Mouse (Mus musculus): ENCODE results near the gene Slc35c1. TPM values are rescaled to one million over a fixed set of nuclear protein-coding genes. Genes with fewer than 3 reads are reported as not detected.

Gene Slc35c1
- polyA plus RNA-seq, 1 experiment from 2014 or later = 7.2 TPM

Other genes with a start within 250 kb of the Slc35c1 start
- gene Pex16, start 85.9 kb downstream of the Slc35c1 start, polyA plus RNA-seq (2016; fragmentation: Nextera tagmentation; extraction: Ambion mirVana) = 17.1 and 17.6 TPM in 2 replicates
- 10.7 and 13.9 TPM in 2 replicates for gene Large2, start 85.7 kb downstream of the Slc35c1 start, polyA plus RNA-seq (2016; fragmentation: Nextera tagmentation; extraction: Ambion mirVana)
- gene 1700029I15Rik, start 78.0 kb downstream of the Slc35c1 start, polyA plus RNA-seq (2016; fragmentation: Nextera tagmentation; extraction: Ambion mirVana) = 3.0 and 3.3 TPM in 2 replicates
- 29.4 and 34.8 TPM in 2 replicates for gene Mapk8ip1, start 59.3 kb downstream of the Slc35c1 start, polyA plus RNA-seq (2016; fragmentation: Nextera tagmentation; extraction: Ambion mirVana)
- 27.1 TPM in 2 replicates for gene Cry2, start 26.5 kb downstream of the Slc35c1 start, polyA plus RNA-seq (2016; fragmentation: Nextera tagmentation; extraction: Ambion mirVana)
- 5.8 TPM in 2 replicates for gene Chst1, start 139.2 kb upstream of the Slc35c1 start, polyA plus RNA-seq (2016; fragmentation: Nextera tagmentation; extraction: Ambion mirVana)

All from limb, embryonic 12.5 days (tissue).